In genomic region chr19:23688421-23688946, GRCm38 (mm10) we compare ENCODE assay signal across 8 mouse cellular contexts. TPM values are rescaled to one million over a fixed set of nuclear protein-coding genes. Genes with fewer than 3 reads are reported as not detected.
DNase-seq lines count a peak whose midpoint lies in the region; ATAC-seq and TF ChIP-seq lines count a peak whose summit lies in the region.

No protein-coding gene starts in this region.

- peak overlapping the region; percentile 93 for H3K4me3 ChIP-seq in kidney, embryonic 15.5 days (replicated peaks)
- peak overlapping the region; percentile 93 for H3K4me3 ChIP-seq in lung, embryonic 14.5 days (ENCODE audit: low read depth, low read length)
- peak overlapping the region; percentile 90 for H3K4me3 ChIP-seq in stomach, postnatal 0 days (ENCODE audit: low read depth, low read length)

- no peaks in the 10 kb centered on the region for H3K36me3 ChIP-seq in kidney, embryonic 15.5 days
- no peaks in the 10 kb centered on the region for H3K36me3 ChIP-seq in lung, embryonic 14.5 days (ENCODE audit: insufficient read depth)
- no peaks in the 10 kb centered on the region for H3K36me3 ChIP-seq in stomach, postnatal 0 days (ENCODE audit: control insufficient read depth, insufficient read depth, low read length)

- H3K9me3 ChIP-seq in kidney, embryonic 15.5 days (replicated peaks), result no peaks in the 10 kb centered on the region
- no peaks in the 10 kb centered on the region for H3K9me3 ChIP-seq in lung, embryonic 14.5 days (ENCODE audit: low read depth, low read length)
- no peaks in the 10 kb centered on the region for H3K9me3 ChIP-seq in stomach, postnatal 0 days (ENCODE audit: control insufficient read depth, low read length)

- WGBS in kidney, embryonic 15.5 days, result 19% methylated on average over 4 of the region's 4 CpGs
- WGBS in lung, embryonic 14.5 days, result 12% methylated on average over 4 of the region's 4 CpGs
- WGBS in stomach, postnatal 0 days, result 28% methylated on average over 4 of the region's 4 CpGs

- H3K4me2 ChIP-seq in kidney, embryonic 15.5 days, result peak overlapping the region; percentile 69
- peak overlapping the region; percentile 73 for H3K4me2 ChIP-seq in lung, embryonic 14.5 days
- H3K4me2 ChIP-seq in stomach, postnatal 0 days (replicated peaks; ENCODE audit: low read depth), result no peak overlapping the region; the same call in none of the 2 replicates

- H3K27ac ChIP-seq in kidney, embryonic 15.5 days, result peak overlapping the region; percentile 60; the same call in 1 of the 2 replicates
- H3K27ac ChIP-seq in lung, embryonic 14.5 days (ENCODE audit: low read depth), result peak overlapping the region; percentile 72
- H3K27ac ChIP-seq in stomach, postnatal 0 days (replicated peaks), result no peak overlapping the region

- H3K27me3 ChIP-seq in kidney, embryonic 15.5 days, result no peaks in the 10 kb centered on the region
- H3K27me3 ChIP-seq in lung, embryonic 14.5 days (ENCODE audit: insufficient read depth, low read length), result no peaks in the 10 kb centered on the region
- H3K27me3 ChIP-seq in stomach, postnatal 0 days (ENCODE audit: control insufficient read depth, insufficient read depth, low read length), result no peaks in the 10 kb centered on the region

- no peak for TF ChIP-seq CTCF in lung, embryonic 14.5 days (IDR thresholded peaks at IDR 0.05; ENCODE audit: low read depth)
- no peak for TF ChIP-seq CTCF in stomach, postnatal 0 days (IDR thresholded peaks at IDR 0.05; ENCODE audit: low read depth)

- no peak for ATAC-seq in kidney, embryonic 15.5 days (replicated peaks; ENCODE audit: low FRiP score)
- ATAC-seq in lung, embryonic 14.5 days (ENCODE audit: insufficient read depth), result no peak
- ATAC-seq in stomach, postnatal 0 days (ENCODE audit: low FRiP score, low TSS enrichment), result no peak

- TF ChIP-seq EP300 in stomach, postnatal 0 days (optimal IDR thresholded peaks at IDR 0.05), result no peak

- H3K4me1 ChIP-seq in kidney, embryonic 15.5 days, result peaks cover 11% of the 10 kb centered on the region
- H3K4me1 ChIP-seq in lung, embryonic 14.5 days (ENCODE audit: insufficient read depth), result 0 out of 2 replicates have a peak, but pooled peaks cover 4% of the 10 kb centered on the region
- no peaks in the 10 kb centered on the region for H3K4me1 ChIP-seq in stomach, postnatal 0 days (replicated peaks; ENCODE audit: control insufficient read depth, insufficient read depth)

- DNase-seq in kidney, postnatal 25 days, result no peak
- DNase-seq in Muller cell, postnatal 12 days (ENCODE audit: inconsistent ontology term), result peak; percentile 71
- peak; percentile 38 for DNase-seq in forelimb bud, embryonic 11.5 days (ENCODE audit: low read depth, low spot score)
- peak; percentile 74 for DNase-seq in lung, embryonic 14.5 days
- DNase-seq in stomach, postnatal 0 days (ENCODE audit: low spot score), result no peak
- no peak for DNase-seq in urinary bladder, adult 18-20 months (ENCODE audit: low spot score in 2 of 2)
- no peak for DNase-seq in cerebellum, postnatal 36 days

- peak overlapping the region; percentile 39; the same call in 1 of the 2 replicates for H3K9ac ChIP-seq in kidney, embryonic 15.5 days
- peak overlapping the region; percentile 46 for H3K9ac ChIP-seq in lung, embryonic 14.5 days
- no peak overlapping the region for H3K9ac ChIP-seq in stomach, postnatal 0 days (ENCODE audit: low read length)

RNA-seq across cellular contexts. Expression of gene Ptar1, which starts 1.3 kb away (rescaled TPM):
- polyA plus RNA-seq in kidney, embryonic 15.5 days (2015; fragmentation: Nextera tagmentation; extraction: Ambion mirVana), result 5.6 and 7.1 TPM in 2 replicates
- polyA plus RNA-seq in lung, embryonic 14.5 days (2014; fragmentation: Nextera tagmentation; extraction: Ambion mirVana), result 9.6 and 11.7 TPM in 2 replicates
- 2.7 and 3.4 TPM in 2 replicates for polyA plus RNA-seq in stomach, postnatal 0 days (2015; fragmentation: Nextera tagmentation; extraction: Ambion mirVana)

RNA-seq across cellular contexts. Expression of gene 1700028P14Rik, which starts 35.9 kb away (rescaled TPM):
- 0.32 and 0.36 TPM in 2 replicates for polyA plus RNA-seq in kidney, embryonic 15.5 days (2015; fragmentation: Nextera tagmentation; extraction: Ambion mirVana)
- polyA plus RNA-seq in lung, embryonic 14.5 days (2014; fragmentation: Nextera tagmentation; extraction: Ambion mirVana), result not detected in 2 replicates
- not detected in 2 replicates for polyA plus RNA-seq in stomach, postnatal 0 days (2015; fragmentation: Nextera tagmentation; extraction: Ambion mirVana)

Comparison
In these comparisons a context has a peak if more than half of its experiments do, and no peak if none do; other contexts are left out.
1. DNase-seq: peak in Muller cell, postnatal 12 days (single experiment), forelimb bud, embryonic 11.5 days (single experiment) and lung, embryonic 14.5 days (single experiment); none in kidney, postnatal 25 days (0 of 2), stomach, postnatal 0 days (single experiment), urinary bladder, adult 18-20 months (0 of 2) and cerebellum, postnatal 36 days (0 of 2).
2. Peak in every context shown above with its lines, with median percentiles within 50 percentile points of each other: H3K4me3 ChIP-seq.